Mouse (Mus musculus) heart, postnatal 0 days (tissue): ENCODE results near the gene Gm5938. TPM values are rescaled to one million over a fixed set of nuclear protein-coding genes. Genes with fewer than 3 reads are reported as not detected.

Experiments
- ATAC-seq: fragments of 200-750 bp; cut with Nextera tagmentation; 2 replicates; pipeline ENCODE4 v1.8.0; 2017; ENCODE audit warnings: low read depth, moderate number of reproducible peaks, moderate library complexity; ENCODE audit not compliant: insufficient read depth
- DNase-seq: peaks from one replicate; pipeline ENCODE4 v3.0.0-alpha.2; 2016; ENCODE audit warnings: low spot score
- H3K27ac ChIP-seq: fragments of 300-500 bp; sonication (generic); 2 replicates; pipeline ENCODE4 v1.5.1; 2014; ENCODE audit warnings: low read depth, mild to moderate bottlenecking
- H3K27me3 ChIP-seq: fragments of 300-500 bp; sonication (generic); 2 replicates; pipeline ENCODE4 v1.6.1; 2014; ENCODE audit warnings: low read length, mixed read lengths; ENCODE audit not compliant: control insufficient read depth, insufficient read depth
- H3K36me3 ChIP-seq: fragments of 300-500 bp; sonication (generic); replicated peaks from 2 replicates; pipeline ENCODE4 v1.6.1; 2014; ENCODE audit warnings: low read length, mixed read lengths; ENCODE audit not compliant: control insufficient read depth, insufficient read depth
- H3K4me1 ChIP-seq: fragments of 300-500 bp; sonication (generic); 2 replicates; pipeline ENCODE4 v1.6.1; 2014; ENCODE audit warnings: antibody characterized with exemption; ENCODE audit not compliant: control insufficient read depth, insufficient read depth
- H3K4me2 ChIP-seq: fragments of 300-500 bp; sonication (generic); 2 replicates; pipeline ENCODE4 v1.6.1; 2014; ENCODE audit warnings: low read depth, mild to moderate bottlenecking, low read length, moderate library complexity
- H3K4me3 ChIP-seq: fragments of 300-500 bp; sonication (generic); 2 replicates; pipeline ENCODE4 v1.5.1; 2014; ENCODE audit warnings: low read depth, low read length
- H3K9ac ChIP-seq: fragments of 300-500 bp; sonication (generic); replicated peaks from 2 replicates; pipeline ENCODE4 v1.6.1; 2014; ENCODE audit warnings: low read depth, low read length, mixed read lengths
- H3K9me3 ChIP-seq: fragments of 300-500 bp; sonication (generic); replicated peaks from 2 replicates; pipeline ENCODE4 v1.6.1; 2016; ENCODE audit warnings: low read length; ENCODE audit not compliant: control insufficient read depth
- CTCF ChIP-seq: IDR thresholded peaks from 2 replicates; pipeline ENCODE4 v1.5.1; 2016; ENCODE audit warnings: antibody characterized with exemption, control low read depth, low read depth
- EP300 ChIP-seq: IDR thresholded peaks from 2 replicates; pipeline ENCODE4 v1.6.1; 2016; ENCODE audit warnings: antibody characterized with exemption, low read depth
- WGBS: fragments of 180-500 bp; shearing (Covaris S2); extraction: QIAGEN DNeasy Blood & Tissue Kit; methylation state at CpG from one replicate; pipeline ENCODE4 v1.1.7; 2014; 5-methylcytosine and 5-hydroxymethylcytosine counted together
- polyA plus RNA-seq: library from polyadenylated mRNA; unstranded; fragments of >200 nt; fragmentation: Nextera tagmentation; extraction: Ambion mirVana; gene quantifications from 2 replicates; pipeline ENCODE4 v1.2.1, GENCODE M21; 2015
- total RNA-seq: library from RNA; depleted of rRNA; stranded (reverse); fragments of >200 nt; gene quantifications from 2 replicates; pipeline ENCODE4 v1.2.3, GENCODE M21; 2014; ENCODE audit warnings: low replicate concordance; rRNA removed

Gene Gm5938
- total RNA-seq, result not detected in 2 replicates
- not detected in 2 replicates for polyA plus RNA-seq

GRCm38 (mm10) chrX:78125167-78125566, at the start of gene Gm5938:
Gm5938 (plus strand) TSS chrX:78125467.
- no peaks in the 10 kb centered on the region for H3K36me3 ChIP-seq
- H3K9me3 ChIP-seq, result no peaks in the 10 kb centered on the region
- H3K4me2 ChIP-seq, result no peak within 1 kb of the TSS
- no peak within 1 kb of the TSS for H3K27ac ChIP-seq
- no peak for TF ChIP-seq EP300
- TF ChIP-seq CTCF, result no peak
- WGBS, result 43% methylated on average over 1 of the region's 1 CpGs
- no peaks in the 10 kb centered on the region for H3K4me1 ChIP-seq
- no peak for ATAC-seq
- H3K9ac ChIP-seq, result no peak within 1 kb of the TSS
- no peak for DNase-seq
- no peaks in the 10 kb centered on the region for H3K27me3 ChIP-seq
- H3K4me3 ChIP-seq, result no peak within 1 kb of the TSS

- TF ChIP-seq EP300, result no peak
- TF ChIP-seq CTCF, result no peak
- ATAC-seq, result no peak
Measured at GRCm38 (mm10) chrX:78091274-78091673, 34.0 kb upstream of the Gm5938 start, which contains the start of gene Obp1a. Obp1a (minus strand) TSS chrX:78091374.

More at GRCm38 (mm10) chrX:78091274-78091673, 34.0 kb upstream of the Gm5938 start, which contains the start of gene Obp1a:
- no peak within 1 kb of the TSS for H3K4me2 ChIP-seq
- H3K4me1 ChIP-seq, result no peaks in the 10 kb centered on the region
- no peak within 1 kb of the TSS for H3K27ac ChIP-seq
- H3K4me3 ChIP-seq, result no peak within 1 kb of the TSS
- no peaks in the 10 kb centered on the region for H3K27me3 ChIP-seq
- DNase-seq, result no peak
- H3K36me3 ChIP-seq, result no peaks in the 10 kb centered on the region
- H3K9me3 ChIP-seq, result no peaks in the 10 kb centered on the region
- H3K9ac ChIP-seq, result no peak within 1 kb of the TSS

Other genes starting within 250 kb of the Gm5938 start
- gene 5430402E10Rik, start 200.4 kb upstream of the Gm5938 start, total RNA-seq, result not detected in 2 replicates
- gene 5430402E10Rik, start 200.4 kb upstream of the Gm5938 start, polyA plus RNA-seq, result not detected in 2 replicates
- gene Obp1a, start 34.1 kb upstream of the Gm5938 start, total RNA-seq, result not detected in 2 replicates
- gene Obp1a, start 34.1 kb upstream of the Gm5938 start, polyA plus RNA-seq, result not detected in 2 replicates
- gene Obp1b, start 61.3 kb downstream of the Gm5938 start, total RNA-seq, result not detected in 2 replicates
- gene Obp1b, start 61.3 kb downstream of the Gm5938 start, polyA plus RNA-seq, result not detected in 2 replicates
- not detected in 2 replicates for gene Gm14743, start 120.5 kb downstream of the Gm5938 start, total RNA-seq
- not detected in 2 replicates for gene Gm14743, start 120.5 kb downstream of the Gm5938 start, polyA plus RNA-seq
- not detected in 2 replicates for gene 4930480E11Rik, start 244.2 kb downstream of the Gm5938 start, total RNA-seq
- gene 4930480E11Rik, start 244.2 kb downstream of the Gm5938 start, polyA plus RNA-seq, result not detected in 2 replicates